Mouse (Mus musculus): Measurements from ENCODE around the gene Eif2d. TPM values are rescaled to one million over a fixed set of nuclear protein-coding genes. Genes with fewer than 3 reads are reported as not detected.

The Eif2d gene
- total RNA-seq (2023): 14.0 and 15.9 TPM in 2 replicates

GRCm38 (mm10) chr1:131153018-131153629 lies at the start of gene Eif2d:
TSS of gene Eif2d (plus strand) at chr1:131153181.

GRCm38 (mm10) chr1:131138191-131139016 lies 14.6 kb upstream of the Eif2d start, which contains the start of gene Dyrk3:
TSS of gene Dyrk3 (minus strand) at chr1:131138340.

Other genes with a start within 250 kb of the Eif2d start
- gene Il20, start 241.7 kb upstream of the Eif2d start, total RNA-seq (2023): not detected in 2 replicates
- gene Il19, start 213.1 kb upstream of the Eif2d start, total RNA-seq (2023): not detected in 2 replicates
- not detected in 2 replicates for gene Il10, start 133.3 kb upstream of the Eif2d start, total RNA-seq (2023)
- gene Mapkapk2, start 55.4 kb upstream of the Eif2d start, total RNA-seq (2023): 278 and 402 TPM in 2 replicates
- gene Dyrk3, start 14.8 kb upstream of the Eif2d start, total RNA-seq (2023): 6.9 and 8.4 TPM in 2 replicates
- gene Rassf5, start 92.1 kb downstream of the Eif2d start, total RNA-seq (2023): 170 and 177 TPM in 2 replicates
- 37.8 and 45.6 TPM in 2 replicates for gene Ikbke, start 126.4 kb downstream of the Eif2d start, total RNA-seq (2023)

All from neutrophil, adult 65 days (primary cell).